Mouse (Mus musculus): ENCODE data around the gene Nrap.

The Nrap gene

GRCm38 (mm10) chr19:56396669-56397621, 7.1 kb upstream of the Nrap start, which contains the start of gene Casp7:
Casp7 (plus strand) TSS chr19:56397129.
- peak; percentile 64 for DNase-seq (ENCODE audit: low spot score)

GRCm38 (mm10) chr19:56396227-56396626, 6.4 kb upstream of the Nrap start:
- DNase-seq (ENCODE audit: low spot score), result no peak

GRCm38 (mm10) chr19:56395183-56395935, 5.5 kb upstream of the Nrap start:
- DNase-seq (ENCODE audit: low spot score), result no peak

GRCm38 (mm10) chr19:56393311-56393866, 3.6 kb upstream of the Nrap start:
- DNase-seq (ENCODE audit: low spot score), result no peak

GRCm38 (mm10) chr19:56391307-56392046, 1.6 kb upstream of the Nrap start:
- DNase-seq (ENCODE audit: low spot score), result no peak

GRCm38 (mm10) chr19:56389176-56389575, 661 bp downstream of the Nrap start:
- no peak for DNase-seq (ENCODE audit: low spot score)

- DNase-seq (ENCODE audit: low spot score), result no peak
Observed at GRCm38 (mm10) chr19:56387726-56388302, 2.0 kb downstream of the Nrap start.

- no peak for DNase-seq (ENCODE audit: low spot score)
Observed at GRCm38 (mm10) chr19:56386095-56386494, 3.7 kb downstream of the Nrap start.

- no peak for DNase-seq (ENCODE audit: low spot score)
Observed at GRCm38 (mm10) chr19:56385546-56385945, 4.3 kb downstream of the Nrap start.

- no peak for DNase-seq (ENCODE audit: low spot score)
Observed at GRCm38 (mm10) chr19:56381407-56381806, 8.4 kb downstream of the Nrap start.

- no peak for DNase-seq (ENCODE audit: low spot score)
Observed at GRCm38 (mm10) chr19:56380341-56380740, 9.5 kb downstream of the Nrap start.

- no peak for DNase-seq (ENCODE audit: low spot score)
Observed at GRCm38 (mm10) chr19:56378554-56379172, 11.2 kb downstream of the Nrap start.

GRCm38 (mm10) chr19:56378007-56378406, 11.8 kb downstream of the Nrap start:
- no peak for DNase-seq (ENCODE audit: low spot score)

- DNase-seq (ENCODE audit: low spot score), result no peak
Observed at GRCm38 (mm10) chr19:56374011-56374410, 15.8 kb downstream of the Nrap start.

GRCm38 (mm10) chr19:56373246-56373645, 16.6 kb downstream of the Nrap start:
- DNase-seq (ENCODE audit: low spot score), result no peak

- DNase-seq (ENCODE audit: low spot score), result no peak
Observed at GRCm38 (mm10) chr19:56372226-56372625, 17.6 kb downstream of the Nrap start.

- no peak for DNase-seq (ENCODE audit: low spot score)
Observed at GRCm38 (mm10) chr19:56370389-56371150, 19.3 kb downstream of the Nrap start.

GRCm38 (mm10) chr19:56368912-56369311, 20.9 kb downstream of the Nrap start:
- no peak for DNase-seq (ENCODE audit: low spot score)

- no peak for DNase-seq (ENCODE audit: low spot score)
Observed at GRCm38 (mm10) chr19:56367778-56368177, 22.1 kb downstream of the Nrap start.

GRCm38 (mm10) chr19:56366625-56367024, 23.2 kb downstream of the Nrap start:
- no peak for DNase-seq (ENCODE audit: low spot score)
